Mouse (Mus musculus): ENCODE data around the gene Olfr1218.
"Not testable (repeated sequence)": the region's sequence is repeated elsewhere in the genome, so short reads cannot be mapped to it uniquely, and the experiment has no call there.

Olfr1218 gene

GRCm38 (mm10) chr2:89061087-89061486, at the start of gene Olfr1218:
Gene Olfr1218 (minus strand): TSS chr2:89061187.
- in situ Hi-C loops (cut with MboI, MseI): no loop called here

- in situ Hi-C loops (cut with MboI, MseI): no loop called here
These were observed 45.7 kb upstream of the Olfr1218 start, which contains the start of gene Olfr1220 for GRCm38 (mm10) chr2:89106735-89107134. Gene Olfr1220 (minus strand): TSS chr2:89106835.

- in situ Hi-C loops (cut with MboI, MseI): no loop called here
These were observed 44.7 kb upstream of the Olfr1218 start for GRCm38 (mm10) chr2:89105651-89106050.

GRCm38 (mm10) chr2:89093848-89094247, 32.9 kb upstream of the Olfr1218 start:
- in situ Hi-C loops (cut with MboI, MseI): no loop called here

- in situ Hi-C loops (cut with MboI, MseI): no loop called here
These were observed 22.4 kb upstream of the Olfr1218 start, which contains the start of gene Olfr1219 for GRCm38 (mm10) chr2:89083413-89083812. Gene Olfr1219 (minus strand): TSS chr2:89083513.

GRCm38 (mm10) chr2:89081487-89081886, 20.5 kb upstream of the Olfr1218 start:
- in situ Hi-C loops (cut with MboI, MseI): no loop called here

GRCm38 (mm10) chr2:89031965-89032364, 29.0 kb downstream of the Olfr1218 start, which contains the start of gene Olfr1217:
Gene Olfr1217 (minus strand): TSS chr2:89032065.
- in situ Hi-C loops (cut with MboI, MseI): no loop called here

- in situ Hi-C loops (cut with MboI, MseI): not testable (repeated sequence)
These were observed 39.6 kb downstream of the Olfr1218 start for GRCm38 (mm10) chr2:89021436-89021835.

- in situ Hi-C loops (cut with MboI, MseI): no loop called here
These were observed 42.7 kb downstream of the Olfr1218 start, which contains the start of gene Olfr1216 for GRCm38 (mm10) chr2:89018240-89018639. Gene Olfr1216 (minus strand): TSS chr2:89018340.

- in situ Hi-C loops (cut with MboI, MseI): no loop called here
These were observed 54.1 kb downstream of the Olfr1218 start, which contains the start of gene Olfr1215 for GRCm38 (mm10) chr2:89006873-89007272. Gene Olfr1215 (minus strand): TSS chr2:89006973.
